Mouse (Mus musculus): ENCODE data around the gene Arhgap15. TPM values are rescaled to one million over a fixed set of nuclear protein-coding genes. Genes with fewer than 3 reads are reported as not detected.
A peak's percentile ranks its signal among the peaks of the same experiment; 100 is the strongest.

Gene Arhgap15
- total RNA-seq, 2 experiments from 2014 or later: 1.4 to 1.8 TPM

- DNase-seq: peak; percentile 75 to 84
These were observed 153.9 kb downstream of the Arhgap15 start for GRCm38 (mm10) chr2:43902403-43902973.

GRCm38 (mm10) chr2:43907496-43907895 lies 158.9 kb downstream of the Arhgap15 start:
- peak; percentile 5 to 28 for DNase-seq
- intact Hi-C loops (cut with DNase I): no loop called here

More at GRCm38 (mm10) chr2:43902403-43902973, 153.9 kb downstream of the Arhgap15 start:
- intact Hi-C loops (cut with DNase I): loop anchor here (1.0 to 5.0 kb wide), 3 partner anchors 116 to 230 kb away; no protein-coding TSS in a partner anchor

DNA sequence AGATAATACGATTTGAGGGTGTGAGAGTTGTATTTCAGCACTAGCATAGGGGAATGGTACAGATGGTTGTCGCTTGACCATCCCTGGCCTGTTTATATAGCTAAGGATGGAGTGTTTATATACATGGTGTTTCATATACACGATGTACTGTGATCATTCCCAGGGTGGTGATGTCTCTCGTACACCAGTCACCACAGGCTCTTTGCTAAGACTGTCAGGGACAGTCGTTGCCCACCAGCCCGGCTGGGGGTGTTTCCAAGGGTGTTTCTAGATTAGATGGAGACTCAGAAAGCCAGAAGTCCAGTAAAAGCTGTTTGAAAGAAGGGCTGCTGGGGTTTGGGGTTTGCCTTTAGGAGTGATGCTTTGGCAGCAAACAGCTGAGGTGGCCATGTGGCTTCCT lies 165.5 kb downstream of the Arhgap15 start:
- intact Hi-C loops (cut with DNase I): no loop called here
- peak; percentile 1 to 2 for DNase-seq

- intact Hi-C loops (cut with DNase I): no loop called here
- DNase-seq: no peak
These were observed 175.3 kb downstream of the Arhgap15 start for GRCm38 (mm10) chr2:43923863-43924340.

DNA sequence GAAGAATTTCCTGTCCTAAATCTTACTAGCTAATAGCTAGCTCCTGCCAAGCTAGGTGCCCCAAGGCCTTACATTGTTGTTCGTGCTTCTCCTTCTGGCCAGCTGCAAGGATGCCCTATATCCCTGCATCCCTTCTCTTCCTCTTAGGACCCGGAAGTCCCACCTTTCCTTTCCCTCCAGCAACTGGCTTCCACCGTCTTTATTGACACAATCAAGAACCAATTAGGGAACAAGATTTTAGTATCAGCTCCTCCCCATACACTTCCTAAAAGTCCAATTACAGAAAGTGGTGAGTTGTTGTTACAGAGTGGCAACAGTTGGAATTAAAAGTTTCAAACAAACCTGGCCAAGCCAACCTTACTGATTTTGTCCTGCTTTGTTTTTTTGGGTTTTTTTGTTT lies 183.1 kb downstream of the Arhgap15 start:
- intact Hi-C loops (cut with DNase I): no loop called here
- no peak for DNase-seq

- no peak for DNase-seq
- intact Hi-C loops (cut with DNase I): no loop called here
These were observed 190.6 kb downstream of the Arhgap15 start for GRCm38 (mm10) chr2:43939196-43939595.

- intact Hi-C loops (cut with DNase I): no loop called here
These were observed 197.1 kb downstream of the Arhgap15 start for GRCm38 (mm10) chr2:43945679-43946078.

GRCm38 (mm10) chr2:43949775-43950492 lies 201.3 kb downstream of the Arhgap15 start:
- DNase-seq: no peak
- intact Hi-C loops (cut with DNase I): no loop called here

More at GRCm38 (mm10) chr2:43945679-43946078, 197.1 kb downstream of the Arhgap15 start:
- no peak for DNase-seq

GRCm38 (mm10) chr2:43950741-43951140 lies 202.1 kb downstream of the Arhgap15 start:
- no peak for DNase-seq
- intact Hi-C loops (cut with DNase I): no loop called here

- intact Hi-C loops (cut with DNase I): no loop called here
- DNase-seq: no peak
These were observed 210.6 kb downstream of the Arhgap15 start for GRCm38 (mm10) chr2:43959189-43959588.

DNA sequence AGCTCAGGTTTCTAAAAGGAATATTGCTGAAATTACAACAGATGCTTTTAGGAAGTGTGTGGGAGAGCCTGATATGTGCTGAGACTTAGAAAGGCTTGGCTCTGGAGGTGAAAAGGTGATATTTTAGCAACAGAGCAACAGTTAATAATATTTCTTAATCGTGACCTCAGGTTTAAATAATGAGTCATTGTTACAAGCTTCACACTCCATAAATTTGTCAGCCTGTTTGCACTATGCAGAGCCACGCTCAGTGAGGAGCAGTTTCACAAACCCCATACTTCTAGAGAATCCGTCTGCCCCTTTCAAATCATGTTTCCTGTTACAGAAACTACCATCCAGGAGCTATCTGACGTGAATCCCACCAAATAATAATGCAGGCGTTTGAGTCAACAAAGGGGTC lies 213.8 kb downstream of the Arhgap15 start:
- intact Hi-C loops (cut with DNase I): no loop called here
- DNase-seq: no peak

DNA sequence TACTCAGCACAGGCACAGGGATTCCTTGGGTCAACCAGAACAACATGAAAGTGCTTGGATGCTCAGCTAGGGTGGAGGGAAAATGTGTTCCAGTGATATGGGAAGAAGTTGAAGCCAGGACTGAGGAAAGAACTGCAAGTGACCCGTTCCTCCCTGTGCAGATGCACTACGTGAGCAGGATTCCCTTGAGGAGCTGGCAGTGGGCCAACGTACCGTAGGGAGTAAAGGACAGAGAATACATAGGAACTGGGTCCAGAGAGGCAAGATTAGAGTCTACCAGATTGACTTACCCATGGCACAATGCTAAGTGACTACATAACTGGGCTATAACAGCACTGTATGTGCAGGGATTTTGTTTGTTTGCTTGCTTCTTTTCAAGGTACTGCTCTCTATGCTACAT lies 220.0 kb downstream of the Arhgap15 start:
- intact Hi-C loops (cut with DNase I): no loop called here
- peak; percentile 6 to 12 for DNase-seq

- no peak for DNase-seq
- intact Hi-C loops (cut with DNase I): no loop called here
These were observed 229.1 kb downstream of the Arhgap15 start for GRCm38 (mm10) chr2:43977732-43978131.

DNA sequence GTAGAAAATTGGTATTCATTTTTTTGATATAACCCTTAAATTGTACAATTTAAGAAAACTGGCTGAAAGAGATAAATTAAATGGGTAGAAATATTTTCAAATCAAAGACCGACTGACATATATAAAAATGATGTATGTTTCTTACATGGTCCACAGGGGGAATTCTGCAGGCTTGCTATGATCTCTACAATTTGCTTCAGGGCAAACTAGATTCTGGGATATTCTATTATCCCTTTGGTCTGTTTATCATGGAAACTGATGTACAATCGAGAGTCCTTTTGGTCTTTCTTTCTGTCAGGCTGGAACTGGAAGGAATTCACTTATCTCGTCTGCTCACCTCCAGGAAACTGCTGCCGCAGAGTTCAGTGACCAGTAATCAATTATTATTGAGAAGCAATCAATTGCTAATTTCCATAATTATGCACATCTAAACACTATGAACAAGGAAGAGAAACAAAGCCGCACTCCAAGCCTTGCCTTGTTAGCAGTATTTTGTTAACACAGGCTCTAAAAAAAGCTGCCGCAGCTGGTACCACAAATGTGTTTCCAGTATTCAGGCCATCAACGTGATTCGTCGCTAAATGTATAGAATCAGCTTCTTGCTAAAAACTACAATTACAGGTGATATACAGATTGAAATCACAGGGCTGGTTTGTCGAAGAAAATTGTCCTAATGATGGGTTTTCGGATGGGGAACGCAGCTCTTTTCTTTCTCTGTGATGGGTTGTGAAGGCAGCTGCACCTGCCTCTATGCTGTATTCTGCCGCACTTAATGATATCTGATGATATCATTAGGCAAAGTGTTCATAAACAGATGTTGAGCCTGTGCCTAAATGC lies 229.8 kb downstream of the Arhgap15 start:
- intact Hi-C loops (cut with DNase I): no loop called here
- DNase-seq: no peak

DNA sequence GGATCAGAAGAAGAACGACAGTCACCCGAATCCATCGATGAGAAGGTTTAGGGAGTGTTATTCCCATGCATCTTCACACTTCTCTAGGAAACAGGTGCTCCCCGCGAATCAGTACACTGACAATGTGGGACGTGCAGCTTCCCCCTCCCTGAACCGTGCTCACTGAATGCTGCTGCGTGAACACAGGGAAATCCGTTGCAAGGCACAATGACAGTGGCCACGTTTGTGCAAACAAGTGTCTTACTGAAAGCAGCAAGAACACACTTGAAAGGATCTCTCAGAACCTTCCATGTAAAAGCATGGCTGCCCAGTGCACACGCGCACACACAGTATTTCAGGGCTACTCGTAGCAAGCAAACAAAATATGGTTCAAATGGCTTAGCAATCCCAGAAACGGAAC lies 237.4 kb downstream of the Arhgap15 start:
- DNase-seq: no peak
- intact Hi-C loops (cut with DNase I): no loop called here

- intact Hi-C loops (cut with DNase I): no loop called here
These were observed 239.3 kb downstream of the Arhgap15 start for GRCm38 (mm10) chr2:43987919-43988318.

GRCm38 (mm10) chr2:43989850-43990249 lies 241.2 kb downstream of the Arhgap15 start:
- DNase-seq: no peak
- intact Hi-C loops (cut with DNase I): no loop called here

More at GRCm38 (mm10) chr2:43987919-43988318, 239.3 kb downstream of the Arhgap15 start:
- DNase-seq: no peak

DNA sequence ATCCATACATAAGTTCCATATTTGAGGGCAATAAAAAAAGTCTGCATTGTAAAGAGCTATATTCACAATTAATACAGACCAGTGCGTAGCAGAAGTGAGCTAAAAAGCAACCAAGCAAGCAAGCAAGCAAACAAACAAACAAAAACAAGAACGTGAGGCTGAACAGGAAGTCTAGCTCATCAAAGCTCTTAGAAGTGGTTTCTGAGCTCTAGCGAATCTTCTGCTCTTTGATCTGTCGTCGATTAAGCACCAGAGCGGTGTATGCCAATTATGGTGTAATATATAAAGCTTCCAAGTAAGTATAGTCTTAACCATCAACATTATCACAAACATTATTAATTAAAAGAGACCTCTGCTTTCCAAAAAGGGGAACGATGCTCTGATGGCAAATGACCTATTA lies 243.9 kb downstream of the Arhgap15 start:
- no peak for DNase-seq
- intact Hi-C loops (cut with DNase I): no loop called here

GRCm38 (mm10) chr2:44002454-44002853 lies 253.8 kb downstream of the Arhgap15 start:
- no peak for DNase-seq
- intact Hi-C loops (cut with DNase I): no loop called here

GRCm38 (mm10) chr2:44010249-44010648 lies 261.6 kb downstream of the Arhgap15 start:
- DNase-seq: no peak

GRCm38 (mm10) chr2:44013388-44013787 lies 264.8 kb downstream of the Arhgap15 start:
- intact Hi-C loops (cut with DNase I): no loop called here
- no peak for DNase-seq

More at GRCm38 (mm10) chr2:44010249-44010648, 261.6 kb downstream of the Arhgap15 start:
- intact Hi-C loops (cut with DNase I): no loop called here

Data from heart, postnatal 14 days (tissue).